Mouse (Mus musculus): ENCODE data around the gene Sh3pxd2b. TPM values are rescaled to one million over a fixed set of nuclear protein-coding genes. Genes with fewer than 3 reads are reported as not detected.

Sh3pxd2b gene
- polyA plus RNA-seq, 1 experiment from 2014 or later: 25.5 TPM

Other genes with a start within 250 kb of the Sh3pxd2b start
- gene Il9r, start 147.5 kb upstream of the Sh3pxd2b start, polyA plus RNA-seq (2014; fragmentation: Nextera tagmentation; extraction: Ambion mirVana): not detected in 2 replicates
- gene Snrnp25, start 142.4 kb upstream of the Sh3pxd2b start, polyA plus RNA-seq (2014; fragmentation: Nextera tagmentation; extraction: Ambion mirVana): 106 and 108 TPM in 2 replicates
- gene Rhbdf1, start 125.5 kb upstream of the Sh3pxd2b start, polyA plus RNA-seq (2014; fragmentation: Nextera tagmentation; extraction: Ambion mirVana): 23.0 and 23.1 TPM in 2 replicates
- gene Mpg, start 121.3 kb upstream of the Sh3pxd2b start, polyA plus RNA-seq (2014; fragmentation: Nextera tagmentation; extraction: Ambion mirVana): 37.8 and 39.9 TPM in 2 replicates
- 30.6 and 42.0 TPM in 2 replicates for gene Nprl3, start 80.1 kb upstream of the Sh3pxd2b start, polyA plus RNA-seq (2014; fragmentation: Nextera tagmentation; extraction: Ambion mirVana)
- gene Hba-x, start 71.4 kb upstream of the Sh3pxd2b start, polyA plus RNA-seq (2014; fragmentation: Nextera tagmentation; extraction: Ambion mirVana): 2,383 and 2,443 TPM in 2 replicates
- gene Hba-a1, start 64.3 kb upstream of the Sh3pxd2b start, polyA plus RNA-seq (2014; fragmentation: Nextera tagmentation; extraction: Ambion mirVana): 2,022 and 2,164 TPM in 2 replicates
- 4.0 and 4.9 TPM in 2 replicates for gene Hbq1b, start 60.9 kb upstream of the Sh3pxd2b start, polyA plus RNA-seq (2014; fragmentation: Nextera tagmentation; extraction: Ambion mirVana)
- gene Hba-a2, start 51.3 kb upstream of the Sh3pxd2b start, polyA plus RNA-seq (2014; fragmentation: Nextera tagmentation; extraction: Ambion mirVana): 3,858 and 4,243 TPM in 2 replicates
- gene Hbq1a, start 47.8 kb upstream of the Sh3pxd2b start, polyA plus RNA-seq (2014; fragmentation: Nextera tagmentation; extraction: Ambion mirVana): not detected in 2 replicates
- gene Ubtd2, start 107.5 kb downstream of the Sh3pxd2b start, polyA plus RNA-seq (2014; fragmentation: Nextera tagmentation; extraction: Ambion mirVana): 91.4 and 94.8 TPM in 2 replicates
- not detected in 2 replicates for gene Efcab9, start 184.3 kb downstream of the Sh3pxd2b start, polyA plus RNA-seq (2014; fragmentation: Nextera tagmentation; extraction: Ambion mirVana)
- gene Stk10, start 185.5 kb downstream of the Sh3pxd2b start, polyA plus RNA-seq (2014; fragmentation: Nextera tagmentation; extraction: Ambion mirVana): 1.8 and 2.0 TPM in 2 replicates

Measured in limb, embryonic 11.5 days (tissue).